Mouse (Mus musculus): ENCODE measurements around the gene Lcn12. TPM values are rescaled to one million over a fixed set of nuclear protein-coding genes. Genes with fewer than 3 reads are reported as not detected.

Gene Lcn12
- polyA plus RNA-seq (2014; fragmentation: Nextera tagmentation; extraction: Ambion mirVana): not detected in 2 replicates

GRCm38 (mm10) chr2:25493476-25493961 lies at the start of gene Lcn12:
Lcn12 (minus strand) TSS chr2:25493911.
- Histone ChIP-seq H3K4me1 (replicated peaks; ENCODE audit: control insufficient read depth, insufficient read depth, low read length) (peaks cover 4% of the 10 kb centered on the region; the same call in 1 of the 2 replicates), H3K4me2 (no peak within 1 kb of the TSS), H3K9me3 (ENCODE audit: control insufficient read depth, low read length) (no peaks in the 10 kb centered on the region), H3K27me3 (replicated peaks; ENCODE audit: control insufficient read depth, insufficient read depth, low read length) (no peaks in the 10 kb centered on the region), H3K36me3 (ENCODE audit: control insufficient read depth, insufficient read depth, low read length) (no peaks in the 10 kb centered on the region), H3K27ac (ENCODE audit: low read depth, low read length) (no peak within 1 kb of the TSS), H3K4me3 (ENCODE audit: low read depth, low read length) (no peak within 1 kb of the TSS), H3K9ac (ENCODE audit: low read depth, low read length) (no peak within 1 kb of the TSS)
- WGBS: 80% methylated on average over 5 of the region's 5 CpGs
- ATAC-seq (replicated peaks; ENCODE audit: low FRiP score): no peak
- DNase-seq (ENCODE audit: low spot score): no peak

- Histone ChIP-seq H3K27me3 (replicated peaks; ENCODE audit: control insufficient read depth, insufficient read depth, low read length) (no peaks in the 10 kb centered on the region), H3K4me3 (ENCODE audit: low read depth, low read length) (no peak overlapping the region), H3K4me1 (replicated peaks; ENCODE audit: control insufficient read depth, insufficient read depth, low read length) (peaks cover 10% of the 10 kb centered on the region), H3K9ac (ENCODE audit: low read depth, low read length) (no peak overlapping the region), H3K27ac (ENCODE audit: low read depth, low read length) (no peak overlapping the region), H3K36me3 (ENCODE audit: control insufficient read depth, insufficient read depth, low read length) (peaks cover 6% of the 10 kb centered on the region; the same call in 1 of the 2 replicates), H3K9me3 (ENCODE audit: control insufficient read depth, low read length) (no peaks in the 10 kb centered on the region), H3K4me2 (no peak overlapping the region)
- DNase-seq (ENCODE audit: low spot score): no peak
- 83% methylated on average over 10 of the region's 10 CpGs for WGBS
- no peak for ATAC-seq (replicated peaks; ENCODE audit: low FRiP score)
These were observed 48.1 kb upstream of the Lcn12 start for GRCm38 (mm10) chr2:25541644-25542367.

DNA sequence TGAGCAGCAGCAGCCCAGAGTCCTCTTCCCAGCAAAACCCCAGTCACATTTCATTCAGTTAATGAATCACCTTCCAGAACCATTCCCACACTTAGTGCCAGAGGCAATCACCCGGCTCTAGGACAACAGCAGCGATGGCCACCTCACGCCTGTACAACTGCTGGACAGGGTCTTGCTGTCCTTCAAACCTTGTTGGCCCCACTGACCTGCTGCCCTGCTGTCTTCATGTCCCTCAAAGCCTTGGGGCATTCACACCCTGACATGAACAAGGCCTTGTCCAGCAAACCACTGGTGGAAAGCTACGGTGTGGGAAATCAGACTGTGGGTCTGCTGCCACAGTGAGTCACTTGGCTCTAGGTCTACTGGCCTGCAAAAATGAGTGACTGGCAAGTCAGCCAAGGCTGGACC lies 46.8 kb upstream of the Lcn12 start:
- H3K36me3 ChIP-seq (ENCODE audit: control insufficient read depth, insufficient read depth, low read length): peaks cover 13% of the 10 kb centered on the region; the same call in 1 of the 2 replicates
- no peak for ATAC-seq (replicated peaks; ENCODE audit: low FRiP score)
- no peaks in the 10 kb centered on the region for H3K27me3 ChIP-seq (replicated peaks; ENCODE audit: control insufficient read depth, insufficient read depth, low read length)
- no peak overlapping the region for H3K4me2 ChIP-seq
- no peak for DNase-seq (ENCODE audit: low spot score)
- H3K27ac ChIP-seq (ENCODE audit: low read depth, low read length): no peak overlapping the region
- no peak overlapping the region for H3K4me3 ChIP-seq (ENCODE audit: low read depth, low read length)
- WGBS: 95% methylated on average over 4 of the region's 4 CpGs
- H3K9me3 ChIP-seq (ENCODE audit: control insufficient read depth, low read length): no peaks in the 10 kb centered on the region
- peaks cover 5% of the 10 kb centered on the region for H3K4me1 ChIP-seq (replicated peaks; ENCODE audit: control insufficient read depth, insufficient read depth, low read length)
- no peak overlapping the region for H3K9ac ChIP-seq (ENCODE audit: low read depth, low read length)

GRCm38 (mm10) chr2:25536531-25536930 lies 42.8 kb upstream of the Lcn12 start:
- 84% methylated on average over 8 of the region's 8 CpGs for WGBS

GRCm38 (mm10) chr2:25534866-25535182 lies 41.1 kb upstream of the Lcn12 start:
- 96% methylated on average over 2 of the region's 2 CpGs for WGBS
- Histone ChIP-seq H3K27me3 (replicated peaks; ENCODE audit: control insufficient read depth, insufficient read depth, low read length) (no peaks in the 10 kb centered on the region), H3K4me2 (no peak overlapping the region), H3K4me3 (ENCODE audit: low read depth, low read length) (no peak overlapping the region), H3K36me3 (ENCODE audit: control insufficient read depth, insufficient read depth, low read length) (peaks cover 24% of the 10 kb centered on the region), H3K4me1 (replicated peaks; ENCODE audit: control insufficient read depth, insufficient read depth, low read length) (no peaks in the 10 kb centered on the region), H3K9me3 (ENCODE audit: control insufficient read depth, low read length) (no peaks in the 10 kb centered on the region), H3K9ac (ENCODE audit: low read depth, low read length) (no peak overlapping the region), H3K27ac (ENCODE audit: low read depth, low read length) (no peak overlapping the region)
- DNase-seq (ENCODE audit: low spot score) (no peak), ATAC-seq (replicated peaks; ENCODE audit: low FRiP score) (no peak)

More at GRCm38 (mm10) chr2:25536531-25536930, 42.8 kb upstream of the Lcn12 start:
- DNase-seq (ENCODE audit: low spot score) (no peak), ATAC-seq (replicated peaks; ENCODE audit: low FRiP score) (no peak)
- Histone ChIP-seq H3K4me1 (replicated peaks; ENCODE audit: control insufficient read depth, insufficient read depth, low read length) (no peaks in the 10 kb centered on the region), H3K9ac (ENCODE audit: low read depth, low read length) (no peak overlapping the region), H3K4me2 (no peak overlapping the region), H3K27me3 (replicated peaks; ENCODE audit: control insufficient read depth, insufficient read depth, low read length) (no peaks in the 10 kb centered on the region), H3K4me3 (ENCODE audit: low read depth, low read length) (no peak overlapping the region), H3K36me3 (ENCODE audit: control insufficient read depth, insufficient read depth, low read length) (peaks cover 19% of the 10 kb centered on the region; the same call in 1 of the 2 replicates), H3K27ac (ENCODE audit: low read depth, low read length) (no peak overlapping the region), H3K9me3 (ENCODE audit: control insufficient read depth, low read length) (no peaks in the 10 kb centered on the region)

GRCm38 (mm10) chr2:25534178-25534865 lies 40.6 kb upstream of the Lcn12 start:
- H3K27ac ChIP-seq (ENCODE audit: low read depth, low read length): no peak overlapping the region
- ATAC-seq (replicated peaks; ENCODE audit: low FRiP score) (no peak), DNase-seq (ENCODE audit: low spot score) (no peak)
- H3K27me3 ChIP-seq (replicated peaks; ENCODE audit: control insufficient read depth, insufficient read depth, low read length): no peaks in the 10 kb centered on the region
- no peak overlapping the region for H3K4me3 ChIP-seq (ENCODE audit: low read depth, low read length)
- no peak overlapping the region for H3K9ac ChIP-seq (ENCODE audit: low read depth, low read length)
- WGBS: 81% methylated on average over 3 of the region's 3 CpGs
- peaks cover 24% of the 10 kb centered on the region for H3K36me3 ChIP-seq (ENCODE audit: control insufficient read depth, insufficient read depth, low read length)
- H3K4me1 ChIP-seq (replicated peaks; ENCODE audit: control insufficient read depth, insufficient read depth, low read length): no peaks in the 10 kb centered on the region
- H3K9me3 ChIP-seq (ENCODE audit: control insufficient read depth, low read length): no peaks in the 10 kb centered on the region
- no peak overlapping the region for H3K4me2 ChIP-seq

GRCm38 (mm10) chr2:25533707-25534106 lies 40.0 kb upstream of the Lcn12 start:
- Histone ChIP-seq H3K4me3 (ENCODE audit: low read depth, low read length) (no peak overlapping the region), H3K4me2 (no peak overlapping the region), H3K9ac (ENCODE audit: low read depth, low read length) (no peak overlapping the region), H3K27me3 (replicated peaks; ENCODE audit: control insufficient read depth, insufficient read depth, low read length) (no peaks in the 10 kb centered on the region), H3K36me3 (ENCODE audit: control insufficient read depth, insufficient read depth, low read length) (peaks cover 30% of the 10 kb centered on the region), H3K4me1 (replicated peaks; ENCODE audit: control insufficient read depth, insufficient read depth, low read length) (no peaks in the 10 kb centered on the region), H3K27ac (ENCODE audit: low read depth, low read length) (no peak overlapping the region), H3K9me3 (ENCODE audit: control insufficient read depth, low read length) (no peaks in the 10 kb centered on the region)
- 90% methylated on average over 2 of the region's 2 CpGs for WGBS
- DNase-seq (ENCODE audit: low spot score): no peak
- no peak for ATAC-seq (replicated peaks; ENCODE audit: low FRiP score)

DNA sequence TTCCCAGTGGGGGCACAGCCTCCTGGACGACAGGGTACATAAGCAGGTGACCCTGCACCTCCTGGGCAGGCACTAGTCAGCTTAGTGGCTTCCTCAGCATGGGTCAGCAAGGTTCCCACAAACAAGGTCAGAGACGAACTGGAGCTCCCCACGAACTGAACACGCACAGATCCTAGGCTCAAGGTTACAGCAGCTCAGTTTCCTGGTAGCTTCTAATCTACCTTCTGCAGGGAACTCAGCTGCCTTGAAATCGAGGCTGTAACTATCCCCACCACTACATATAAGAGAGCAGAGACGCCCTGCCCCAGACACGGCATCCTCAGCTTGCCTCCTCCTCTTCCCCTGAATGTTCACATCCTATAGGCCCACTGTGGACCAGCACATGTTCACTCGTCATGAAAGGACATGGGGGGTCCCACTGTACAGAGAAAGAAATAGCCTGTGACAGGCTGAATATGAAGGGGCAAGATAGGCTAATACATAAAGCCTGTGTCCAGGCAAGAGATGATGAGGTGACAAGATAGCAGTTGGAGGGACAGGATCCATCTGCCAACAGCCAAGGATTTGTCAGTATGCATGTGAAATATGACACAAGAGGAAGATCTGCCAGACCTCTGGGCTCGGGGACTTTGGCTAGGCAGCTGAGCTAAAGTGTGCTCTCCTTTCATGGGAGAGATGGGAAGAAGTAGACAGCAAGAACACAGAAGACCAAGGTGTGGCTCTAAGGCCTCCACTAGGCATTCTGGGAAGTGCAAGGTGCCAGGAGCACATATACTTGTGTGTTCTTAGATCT lies 33.0 kb upstream of the Lcn12 start:
- Histone ChIP-seq H3K9me3 (ENCODE audit: control insufficient read depth, low read length) (no peaks in the 10 kb centered on the region), H3K4me1 (replicated peaks; ENCODE audit: control insufficient read depth, insufficient read depth, low read length) (no peaks in the 10 kb centered on the region), H3K27me3 (replicated peaks; ENCODE audit: control insufficient read depth, insufficient read depth, low read length) (no peaks in the 10 kb centered on the region), H3K27ac (ENCODE audit: low read depth, low read length) (no peak overlapping the region), H3K9ac (ENCODE audit: low read depth, low read length) (no peak overlapping the region), H3K36me3 (ENCODE audit: control insufficient read depth, insufficient read depth, low read length) (peaks cover 67% of the 10 kb centered on the region), H3K4me3 (ENCODE audit: low read depth, low read length) (no peak overlapping the region), H3K4me2 (no peak overlapping the region)
- ATAC-seq (replicated peaks; ENCODE audit: low FRiP score): no peak
- DNase-seq (ENCODE audit: low spot score): no peak
- 83% methylated on average over 9 of the region's 9 CpGs for WGBS

Data from liver, embryonic 11.5 days (tissue).